Mouse (Mus musculus) embryonic facial prominence, embryonic 13.5 days (tissue): ENCODE results near the gene Rrad. TPM values are rescaled to one million over a fixed set of nuclear protein-coding genes. Genes with fewer than 3 reads are reported as not detected.

Source experiments
- ATAC-seq: fragments of 200-750 bp; cut with Nextera tagmentation; 2 replicates; pipeline ENCODE4 v1.8.0; 2017; ENCODE audit warnings: low read depth; ENCODE audit not compliant: insufficient number of reproducible peaks, insufficient read depth, low FRiP score, low TSS enrichment
- H3K27ac ChIP-seq: fragments of 300-500 bp; sonication (generic); 2 replicates; pipeline ENCODE4 v1.5.1; 2015; ENCODE audit warnings: moderate library complexity, mild to moderate bottlenecking, inconsistent platforms
- H3K27me3 ChIP-seq: fragments of 300-500 bp; sonication (generic); 2 replicates; pipeline ENCODE4 v1.6.1; 2015; ENCODE audit warnings: mild to moderate bottlenecking, inconsistent platforms
- H3K36me3 ChIP-seq: fragments of 300-500 bp; sonication (generic); 2 replicates; pipeline ENCODE4 v1.6.1; 2015; ENCODE audit warnings: mild to moderate bottlenecking, inconsistent platforms
- H3K4me1 ChIP-seq: fragments of 300-500 bp; sonication (generic); 2 replicates; pipeline ENCODE4 v1.6.1; 2015; ENCODE audit warnings: inconsistent platforms
- H3K4me2 ChIP-seq: fragments of 300-500 bp; sonication (generic); 2 replicates; pipeline ENCODE4 v1.6.1; 2015; ENCODE audit warnings: moderate library complexity, mild to moderate bottlenecking, inconsistent platforms
- H3K4me3 ChIP-seq: fragments of 300-500 bp; sonication (generic); 2 replicates; pipeline ENCODE4 v1.5.1; 2015; ENCODE audit warnings: mild to moderate bottlenecking, inconsistent platforms
- H3K9ac ChIP-seq: fragments of 300-500 bp; sonication (generic); 2 replicates; pipeline ENCODE4 v1.6.1; 2015; ENCODE audit warnings: mild to moderate bottlenecking, inconsistent platforms
- H3K9me3 ChIP-seq: fragments of 300-500 bp; sonication (generic); 2 replicates; pipeline ENCODE4 v1.6.1; 2016; ENCODE audit warnings: inconsistent platforms
- WGBS: fragments of 180-500 bp; shearing (Covaris S2); methylation state at CpG from one replicate; pipeline ENCODE4 v1.1.7; 2015; ENCODE audit warnings: mixed read lengths; 5-methylcytosine and 5-hydroxymethylcytosine counted together
- polyA plus RNA-seq: library from polyadenylated mRNA; unstranded; fragments of >200 nt; fragmentation: Nextera tagmentation; extraction: Ambion mirVana; gene quantifications from 2 replicates; pipeline ENCODE4 v1.2.1, GENCODE M21; 2015

Gene Rrad
- polyA plus RNA-seq, 1 experiment from 2014 or later: 3.4 TPM

- H3K27me3 ChIP-seq: no peaks in the 10 kb centered on the region
These were observed 36.3 kb downstream of the Rrad start for GRCm38 (mm10) chr8:104594611-104595362.

GRCm38 (mm10) chr8:104593536-104594325 lies 37.4 kb downstream of the Rrad start:
- H3K27me3 ChIP-seq: no peaks in the 10 kb centered on the region
- no peaks in the 10 kb centered on the region for H3K9me3 ChIP-seq
- peaks cover 32% of the 10 kb centered on the region for H3K36me3 ChIP-seq
- no peak overlapping the region for H3K27ac ChIP-seq
- no peak overlapping the region for H3K4me2 ChIP-seq
- no peak overlapping the region for H3K9ac ChIP-seq
- no peak overlapping the region for H3K4me3 ChIP-seq
- WGBS: 94% methylated on average over 31 of the region's 31 CpGs
- ATAC-seq: no peak
- peaks cover 11% of the 10 kb centered on the region for H3K4me1 ChIP-seq

More at GRCm38 (mm10) chr8:104594611-104595362, 36.3 kb downstream of the Rrad start:
- WGBS: 95% methylated on average over 19 of the region's 19 CpGs
- H3K4me3 ChIP-seq: no peak overlapping the region
- H3K4me1 ChIP-seq: peaks cover 11% of the 10 kb centered on the region
- H3K9me3 ChIP-seq: no peaks in the 10 kb centered on the region
- no peak overlapping the region for H3K4me2 ChIP-seq
- no peak overlapping the region for H3K27ac ChIP-seq
- no peak overlapping the region for H3K9ac ChIP-seq
- peaks cover 32% of the 10 kb centered on the region for H3K36me3 ChIP-seq
- ATAC-seq: no peak

GRCm38 (mm10) chr8:104592566-104592965 lies 38.6 kb downstream of the Rrad start:
- Histone ChIP-seq H3K4me3 (no peak overlapping the region), H3K27ac (no peak overlapping the region), H3K9ac (no peak overlapping the region), H3K9me3 (no peaks in the 10 kb centered on the region), H3K36me3 (peaks cover 32% of the 10 kb centered on the region), H3K4me1 (peaks cover 11% of the 10 kb centered on the region), H3K4me2 (peak overlapping the region; percentile 89), H3K27me3 (no peaks in the 10 kb centered on the region)
- 68% methylated on average over 6 of the region's 6 CpGs for WGBS
- ATAC-seq: no peak

GRCm38 (mm10) chr8:104591856-104592255 lies 39.3 kb downstream of the Rrad start:
- peak overlapping the region; percentile 67 for H3K4me3 ChIP-seq
- WGBS: 2% methylated on average over 9 of the region's 9 CpGs
- ATAC-seq: no peak
- no peaks in the 10 kb centered on the region for H3K27me3 ChIP-seq
- H3K4me2 ChIP-seq: peak overlapping the region; percentile 89
- H3K9me3 ChIP-seq: no peaks in the 10 kb centered on the region
- H3K9ac ChIP-seq: peak overlapping the region; percentile 81
- peaks cover 11% of the 10 kb centered on the region for H3K4me1 ChIP-seq
- H3K27ac ChIP-seq: peak overlapping the region; percentile 89
- peaks cover 32% of the 10 kb centered on the region for H3K36me3 ChIP-seq

- Histone ChIP-seq H3K27me3 (no peaks in the 10 kb centered on the region), H3K4me1 (peaks cover 11% of the 10 kb centered on the region), H3K9ac (peak within 1 kb of the TSS; percentile 81), H3K4me2 (peak within 1 kb of the TSS; percentile 89), H3K4me3 (peak within 1 kb of the TSS; percentile 67), H3K9me3 (no peaks in the 10 kb centered on the region), H3K27ac (peak within 1 kb of the TSS; percentile 89), H3K36me3 (peaks cover 27% of the 10 kb centered on the region)
- peak; percentile 96 for ATAC-seq
- under 1% methylated on average over 44 of the region's 44 CpGs for WGBS
These were observed 39.8 kb downstream of the Rrad start, which contains the start of gene Pdp2 for GRCm38 (mm10) chr8:104591133-104591834. TSS of gene Pdp2 (plus strand) at chr8:104591451.

- Histone ChIP-seq H3K4me1 (peaks cover 11% of the 10 kb centered on the region), H3K4me3 (no peak overlapping the region), H3K27ac (0 out of 2 replicates have a peak overlapping the region, but pooled peaks have one; percentile 16), H3K27me3 (no peaks in the 10 kb centered on the region), H3K36me3 (peaks cover 18% of the 10 kb centered on the region), H3K9me3 (no peaks in the 10 kb centered on the region), H3K4me2 (no peak overlapping the region), H3K9ac (no peak overlapping the region)
- WGBS: 93% methylated on average over 3 of the region's 3 CpGs
- ATAC-seq: no peak
These were observed 40.8 kb downstream of the Rrad start for GRCm38 (mm10) chr8:104590284-104590683.

- H3K27ac ChIP-seq: no peak overlapping the region
- H3K36me3 ChIP-seq: no peaks in the 10 kb centered on the region
- H3K9me3 ChIP-seq: no peaks in the 10 kb centered on the region
- no peak for ATAC-seq
- no peak overlapping the region for H3K4me3 ChIP-seq
- WGBS: 55% methylated on average over 1 of the region's 1 CpGs
- no peak overlapping the region for H3K9ac ChIP-seq
- H3K4me2 ChIP-seq: no peak overlapping the region
- H3K4me1 ChIP-seq: no peaks in the 10 kb centered on the region
- no peaks in the 10 kb centered on the region for H3K27me3 ChIP-seq
These were observed 46.6 kb downstream of the Rrad start for GRCm38 (mm10) chr8:104584522-104584921.

Other genes starting within 250 kb of the Rrad start
- gene Cmtm4, start 235.5 kb downstream of the Rrad start, polyA plus RNA-seq: 3.6 and 3.7 TPM in 2 replicates
- gene Dync1li2, start 188.3 kb downstream of the Rrad start, polyA plus RNA-seq: 73.0 and 74.8 TPM in 2 replicates
- 0.39 and 0.51 TPM in 2 replicates for gene Terb1, start 121.4 kb downstream of the Rrad start, polyA plus RNA-seq
- gene Nae1, start 96.7 kb downstream of the Rrad start, polyA plus RNA-seq: 111 TPM in 2 replicates
- gene Car7, start 96.6 kb downstream of the Rrad start, polyA plus RNA-seq: 1.7 and 1.8 TPM in 2 replicates
- 11.0 and 11.7 TPM in 2 replicates for gene Pdp2, start 39.9 kb downstream of the Rrad start, polyA plus RNA-seq
- not detected in 2 replicates for gene Cdh16, start 6.9 kb downstream of the Rrad start, polyA plus RNA-seq
- 79.5 and 83.5 TPM in 2 replicates for gene Ciao2b, start 10.6 kb upstream of the Rrad start, polyA plus RNA-seq
- gene Ces2a, start 102.7 kb upstream of the Rrad start, polyA plus RNA-seq: 0.91 TPM in 1 of 2 replicates, not detected in the other
- gene Ces2b, start 200.2 kb upstream of the Rrad start, polyA plus RNA-seq: 0.22 and 0.31 TPM in 2 replicates
- gene Ces2c, start 215.7 kb upstream of the Rrad start, polyA plus RNA-seq: 0.59 TPM in 1 of 2 replicates, not detected in the other